Mouse (Mus musculus) liver, embryonic 14.5 days (tissue): ENCODE results near the gene Pak6.

Experiments
- CTCF ChIP-seq: IDR thresholded peaks from 2 replicates; pipeline ENCODE4 v1.5.1; 2016; ENCODE audit warnings: antibody characterized with exemption, low read depth, control low read depth
- EP300 ChIP-seq: IDR thresholded peaks from 2 replicates; pipeline ENCODE4 v1.6.1; 2016; ENCODE audit warnings: antibody characterized with exemption, low read depth

- TF ChIP-seq CTCF (no peak), EP300 (no peak)
Measured at GRCm38 (mm10) chr2:118744621-118745020, 81.5 kb downstream of the Pak6 start.
